Mouse (Mus musculus) neural tube, embryonic 11.5 days (tissue): Measurements from ENCODE around the gene Olfr466. TPM values are rescaled to one million over a fixed set of nuclear protein-coding genes. Genes with fewer than 3 reads are reported as not detected.

Experiments
- ATAC-seq: fragments of 200-750 bp; cut with Nextera tagmentation; 2 replicates; pipeline ENCODE4 v1.8.0; 2017; ENCODE audit warnings: moderate number of reproducible peaks, mild to moderate bottlenecking, moderate TSS enrichment, moderate library complexity; ENCODE audit not compliant: insufficient read depth, low FRiP score, low TSS enrichment
- DNase-seq: peaks from one replicate; pipeline ENCODE4 v3.0.0-alpha.2; 2015; ENCODE audit warnings: low spot score
- H3K27ac ChIP-seq: fragments of 300-500 bp; sonication (generic); 2 replicates; pipeline ENCODE4 v1.5.1; 2014; ENCODE audit warnings: low read depth, mild to moderate bottlenecking, low read length
- H3K27me3 ChIP-seq: fragments of 300-500 bp; sonication (generic); 2 replicates; pipeline ENCODE4 v1.6.1; 2014; ENCODE audit warnings: mild to moderate bottlenecking, low read length, mixed read lengths; ENCODE audit not compliant: control insufficient read depth, insufficient read depth
- H3K36me3 ChIP-seq: fragments of 300-500 bp; sonication (generic); 2 replicates; pipeline ENCODE4 v1.6.1; 2014; ENCODE audit warnings: mild to moderate bottlenecking, low read length, moderate library complexity, mixed read lengths; ENCODE audit not compliant: control insufficient read depth, insufficient read depth
- H3K4me1 ChIP-seq: fragments of 300-500 bp; sonication (generic); 2 replicates; pipeline ENCODE4 v1.6.1; 2014; ENCODE audit warnings: low read length, mixed read lengths; ENCODE audit not compliant: control insufficient read depth, insufficient read depth
- H3K4me2 ChIP-seq: fragments of 300-500 bp; sonication (generic); 2 replicates; pipeline ENCODE4 v1.6.1; 2014; ENCODE audit warnings: low read depth, mild to moderate bottlenecking, moderate library complexity
- H3K4me3 ChIP-seq: fragments of 300-500 bp; sonication (generic); 2 replicates; pipeline ENCODE4 v1.5.1; 2014; ENCODE audit warnings: low read depth, low read length
- H3K9ac ChIP-seq: fragments of 300-500 bp; sonication (generic); 2 replicates; pipeline ENCODE4 v1.6.1; 2014; ENCODE audit warnings: mild to moderate bottlenecking, low read length
- H3K9me3 ChIP-seq: fragments of 300-500 bp; sonication (generic); 2 replicates; pipeline ENCODE4 v1.6.1; 2016; ENCODE audit warnings: low read length; ENCODE audit not compliant: control insufficient read depth
- WGBS: fragments of 180-500 bp; shearing (Covaris S2); extraction: QIAGEN DNeasy Blood & Tissue Kit; methylation state at CpG from one replicate; pipeline ENCODE4 v1.1.7; 2014; 5-methylcytosine and 5-hydroxymethylcytosine counted together
- polyA plus RNA-seq: library from polyadenylated mRNA; unstranded; fragments of >200 nt; fragmentation: Nextera tagmentation; extraction: Ambion mirVana; gene quantifications from 2 replicates; pipeline ENCODE4 v1.2.1, GENCODE M21; 2014

The Olfr466 gene
- not detected in 2 replicates for polyA plus RNA-seq

GRCm38 (mm10) chr13:65149940-65150339 lies at the start of gene Olfr466:
Gene Olfr466 (plus strand): TSS chr13:65150240.
- Histone ChIP-seq H3K27ac (no peak within 1 kb of the TSS), H3K9me3 (no peaks in the 10 kb centered on the region), H3K4me3 (no peak within 1 kb of the TSS), H3K27me3 (no peaks in the 10 kb centered on the region), H3K9ac (no peak within 1 kb of the TSS), H3K4me1 (no peaks in the 10 kb centered on the region), H3K4me2 (no peak within 1 kb of the TSS), H3K36me3 (no peaks in the 10 kb centered on the region)
- DNase-seq (no peak), ATAC-seq (no peak)
- 88% methylated on average over 1 of the region's 1 CpGs for WGBS

GRCm38 (mm10) chr13:65100678-65101077 lies 49.4 kb upstream of the Olfr466 start:
- WGBS, result 93% methylated on average over 9 of the region's 9 CpGs

GRCm38 (mm10) chr13:65101232-65101631 lies 48.8 kb upstream of the Olfr466 start:
- H3K27ac ChIP-seq, result no peak overlapping the region
- ATAC-seq, result no peak
- H3K4me1 ChIP-seq, result no peaks in the 10 kb centered on the region
- no peak overlapping the region for H3K4me2 ChIP-seq
- peaks cover 8% of the 10 kb centered on the region; the same call in 1 of the 2 replicates for H3K9me3 ChIP-seq
- no peak for DNase-seq
- H3K36me3 ChIP-seq, result no peaks in the 10 kb centered on the region
- WGBS, result 96% methylated on average over 3 of the region's 3 CpGs
- no peaks in the 10 kb centered on the region for H3K27me3 ChIP-seq
- H3K4me3 ChIP-seq, result no peak overlapping the region
- H3K9ac ChIP-seq, result no peak overlapping the region

More at GRCm38 (mm10) chr13:65100678-65101077, 49.4 kb upstream of the Olfr466 start:
- Histone ChIP-seq H3K9ac (no peak overlapping the region), H3K4me1 (no peaks in the 10 kb centered on the region), H3K36me3 (no peaks in the 10 kb centered on the region), H3K27ac (no peak overlapping the region), H3K27me3 (no peaks in the 10 kb centered on the region), H3K4me2 (no peak overlapping the region), H3K9me3 (peaks cover 8% of the 10 kb centered on the region; the same call in 1 of the 2 replicates), H3K4me3 (no peak overlapping the region)
- ATAC-seq (no peak), DNase-seq (no peak)

GRCm38 (mm10) chr13:65111961-65112360 lies 38.1 kb upstream of the Olfr466 start:
- DNase-seq, result peak; percentile 10
- ATAC-seq, result 0 out of 2 replicates have a peak, but pooled peaks have one; percentile 7
- H3K4me1 ChIP-seq, result no peaks in the 10 kb centered on the region
- 1% methylated on average over 5 of the region's 5 CpGs for WGBS
- peak overlapping the region; percentile 77 for H3K4me2 ChIP-seq
- H3K27me3 ChIP-seq, result no peaks in the 10 kb centered on the region
- no peaks in the 10 kb centered on the region; the same call in 1 of the 2 replicates for H3K36me3 ChIP-seq
- peak overlapping the region; percentile 78 for H3K4me3 ChIP-seq
- H3K27ac ChIP-seq, result no peak overlapping the region; the same call in 1 of the 2 replicates
- 0 out of 2 replicates have a peak, but pooled peaks cover 5% of the 10 kb centered on the region for H3K9me3 ChIP-seq
- peak overlapping the region; percentile 80 for H3K9ac ChIP-seq

GRCm38 (mm10) chr13:65112459-65113110 lies 37.5 kb upstream of the Olfr466 start, which contains the start of gene Mfsd14b:
Gene Mfsd14b (minus strand): TSS chr13:65112975.
- Histone ChIP-seq H3K9ac (peak within 1 kb of the TSS; percentile 80), H3K4me3 (peak within 1 kb of the TSS; percentile 78), H3K36me3 (no peaks in the 10 kb centered on the region), H3K4me1 (no peaks in the 10 kb centered on the region), H3K27ac (peak within 1 kb of the TSS; percentile 77), H3K27me3 (no peaks in the 10 kb centered on the region), H3K4me2 (peak within 1 kb of the TSS; percentile 77), H3K9me3 (0 out of 2 replicates have a peak, but pooled peaks cover 4% of the 10 kb centered on the region)
- under 1% methylated on average over 60 of the region's 60 CpGs for WGBS
- DNase-seq (peak; percentile 92), ATAC-seq (peak; percentile 99)

GRCm38 (mm10) chr13:65113239-65113638 lies 36.8 kb upstream of the Olfr466 start:
- H3K4me1 ChIP-seq, result no peaks in the 10 kb centered on the region
- no peaks in the 10 kb centered on the region for H3K36me3 ChIP-seq
- peak overlapping the region; percentile 80 for H3K9ac ChIP-seq
- no peaks in the 10 kb centered on the region for H3K27me3 ChIP-seq
- no peaks in the 10 kb centered on the region for H3K9me3 ChIP-seq
- peak overlapping the region; percentile 78 for H3K4me3 ChIP-seq
- peak overlapping the region; percentile 77 for H3K4me2 ChIP-seq
- ATAC-seq (peak; percentile 36; the same call in 1 of the 2 replicates), DNase-seq (no peak)
- 71% methylated on average over 3 of the region's 3 CpGs for WGBS
- H3K27ac ChIP-seq, result no peak overlapping the region

GRCm38 (mm10) chr13:65120984-65121383 lies 29.1 kb upstream of the Olfr466 start:
- Histone ChIP-seq H3K4me2 (no peak overlapping the region), H3K9ac (no peak overlapping the region), H3K4me3 (no peak overlapping the region), H3K9me3 (no peaks in the 10 kb centered on the region), H3K4me1 (no peaks in the 10 kb centered on the region), H3K36me3 (no peaks in the 10 kb centered on the region), H3K27me3 (no peaks in the 10 kb centered on the region), H3K27ac (no peak overlapping the region)
- WGBS, result 77% methylated on average over 3 of the region's 3 CpGs
- ATAC-seq (no peak), DNase-seq (no peak)

- no peak for ATAC-seq
- no peak overlapping the region for H3K4me3 ChIP-seq
- 80% methylated on average over 1 of the region's 1 CpGs for WGBS
- H3K9ac ChIP-seq, result no peak overlapping the region
- H3K4me2 ChIP-seq, result no peak overlapping the region
- no peak for DNase-seq
- H3K9me3 ChIP-seq, result no peaks in the 10 kb centered on the region
- H3K4me1 ChIP-seq, result no peaks in the 10 kb centered on the region
- no peaks in the 10 kb centered on the region for H3K27me3 ChIP-seq
- no peak overlapping the region for H3K27ac ChIP-seq
- no peaks in the 10 kb centered on the region for H3K36me3 ChIP-seq
Measured at GRCm38 (mm10) chr13:65122111-65122510, 27.9 kb upstream of the Olfr466 start.
